Mouse (Mus musculus): ENCODE results near the gene Olfr1084. TPM values are rescaled to one million over a fixed set of nuclear protein-coding genes. Genes with fewer than 3 reads are reported as not detected.
"Not testable (repeated sequence)": the region's sequence is repeated elsewhere in the genome, so short reads cannot be mapped to it uniquely, and the experiment has no call there.

The Olfr1084 gene
- total RNA-seq (2021), result not detected
- long read RNA-seq, experiment 1, result 0 reads
- long read RNA-seq, experiment 2, result 0 reads

DNA sequence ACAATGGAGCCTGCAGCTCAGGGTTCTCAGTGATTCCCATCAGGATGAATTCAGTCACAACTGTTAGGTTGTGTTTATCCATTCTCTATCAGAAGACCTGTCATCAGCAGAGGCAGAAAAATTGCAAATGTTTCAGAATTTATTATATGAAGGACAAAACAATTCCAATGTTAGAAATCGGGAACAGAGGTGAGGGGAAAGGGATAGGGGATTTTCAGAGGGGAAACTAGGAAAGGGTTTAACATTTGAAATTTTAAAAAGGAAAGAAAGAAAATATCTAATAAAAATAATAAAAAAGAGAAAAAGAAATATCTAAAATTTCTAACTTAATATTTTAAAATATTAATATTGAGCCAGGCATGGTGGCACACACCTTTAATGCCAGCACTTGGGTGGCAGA lies at the start of gene Olfr1084:
Gene Olfr1084, minus strand, starts transcription at position 101 of the 400 bp plus-strand sequence.
- DNase-seq; intact Hi-C loops (cut with DNase I): not testable (repeated sequence)

DNA sequence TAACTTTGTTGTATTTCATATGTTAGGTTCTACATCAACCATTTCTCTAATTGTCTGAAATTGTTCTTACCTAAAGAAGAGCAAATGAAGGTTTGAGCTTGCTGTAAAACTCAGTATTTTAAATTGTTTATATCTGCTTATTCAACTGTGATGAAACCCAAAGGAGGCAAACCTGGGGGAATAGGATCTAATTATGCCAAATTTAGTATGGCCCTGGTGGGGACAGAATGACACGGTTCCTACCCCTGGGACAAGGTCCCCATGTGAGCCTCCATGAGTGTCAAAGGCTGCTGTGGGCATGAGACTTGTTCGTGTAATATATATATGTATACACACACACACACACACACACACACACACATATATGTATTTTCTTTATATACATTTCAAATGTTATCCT lies 40.5 kb upstream of the Olfr1084 start, which contains the start of gene Olfr1086:
Gene Olfr1086, minus strand, starts transcription at position 101 of the 400 bp plus-strand sequence.
- intact Hi-C loops (cut with DNase I), result no loop called here
- DNase-seq, result no peak

DNA sequence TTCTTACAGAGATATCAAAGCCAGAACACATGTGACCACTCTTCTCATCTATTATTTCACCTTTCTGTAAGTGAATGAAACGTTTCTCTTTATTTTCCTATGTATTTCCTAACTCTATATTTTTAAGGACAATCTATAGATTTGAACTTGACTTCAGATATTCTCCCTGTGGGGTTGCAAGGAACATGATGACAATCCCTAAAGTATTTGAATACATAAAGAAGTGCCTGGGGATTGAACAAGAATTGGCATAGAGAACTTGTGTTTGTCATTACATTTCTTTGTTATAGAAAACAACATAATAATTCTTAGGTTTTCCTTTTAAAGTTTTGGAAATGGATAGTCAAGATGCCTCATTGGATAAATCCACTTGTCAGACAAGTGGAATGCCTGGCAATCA lies 22.4 kb upstream of the Olfr1084 start, which contains the start of gene Olfr1085:
Gene Olfr1085, minus strand, starts transcription at position 101 of the 400 bp plus-strand sequence.
- no peak for DNase-seq

GRCm38 (mm10) chr2:86598866-86599265 lies 40.7 kb downstream of the Olfr1084 start, which contains the start of gene Olfr1082:
Gene Olfr1082, minus strand, starts transcription at chr2:86598966.
- DNase-seq; intact Hi-C loops (cut with DNase I): not testable (repeated sequence)

More for the DNA sequence above, 22.4 kb upstream of the Olfr1084 start, which contains the start of gene Olfr1085:
- intact Hi-C loops (cut with DNase I), result no loop called here

Other genes with a start within 250 kb of the Olfr1084 start
- not detected for gene Olfr1061, start 225.7 kb downstream of the Olfr1084 start, total RNA-seq (2021)
- not detected for gene Olfr1062, start 213.0 kb downstream of the Olfr1084 start, total RNA-seq (2021)
- not detected for gene Olfr1065, start 189.1 kb downstream of the Olfr1084 start, total RNA-seq (2021)
- gene Olfr1066, start 183.5 kb downstream of the Olfr1084 start, total RNA-seq (2021), result not detected
- not detected for gene Olfr228, start 152.3 kb downstream of the Olfr1084 start, total RNA-seq (2021)
- gene Olfr1076, start 131.3 kb downstream of the Olfr1084 start, total RNA-seq (2021), result not detected
- gene Olfr1079, start 97.2 kb downstream of the Olfr1084 start, total RNA-seq (2021), result not detected
- not detected for gene Olfr1080, start 81.5 kb downstream of the Olfr1084 start, total RNA-seq (2021)
- gene Olfr1082, start 40.8 kb downstream of the Olfr1084 start, total RNA-seq (2021), result not detected
- not detected for gene Olfr1085, start 22.3 kb upstream of the Olfr1084 start, total RNA-seq (2021)
- not detected for gene Olfr1086, start 40.4 kb upstream of the Olfr1084 start, total RNA-seq (2021)
- not detected for gene Olfr1087, start 58.7 kb upstream of the Olfr1084 start, total RNA-seq (2021)
- gene Olfr1089, start 94.0 kb upstream of the Olfr1084 start, total RNA-seq (2021), result not detected
- gene Olfr1090, start 119.3 kb upstream of the Olfr1084 start, total RNA-seq (2021), result not detected
- not detected for gene Olfr1093, start 142.8 kb upstream of the Olfr1084 start, total RNA-seq (2021)
- not detected for gene Olfr141, start 170.3 kb upstream of the Olfr1084 start, total RNA-seq (2021)
- not detected for gene Olfr1094, start 184.9 kb upstream of the Olfr1084 start, total RNA-seq (2021)
- gene Olfr1095, start 212.0 kb upstream of the Olfr1084 start, total RNA-seq (2021), result not detected
- gene Gm13723, start 235.1 kb upstream of the Olfr1084 start, total RNA-seq (2021), result not detected